Mouse (Mus musculus) heart, adult 2 months (tissue): ENCODE measurements at regions not wholly inside any gene's neighbourhood (a gene's known extent, or its start where the extent isn't known, plus 50 kb on each side); places are given as distances from the start of the nearest gene placed in this dataset.

Source experiments
- CTCF ChIP-seq: fragments of 200-600 bp; IDR thresholded peaks from 2 replicates; pipeline ENCODE4 v1.8.1; 2022; ENCODE audit warnings: antibody characterized with exemption, mild to moderate bottlenecking, moderate library complexity
- EP300 ChIP-seq: fragments of 200-500 bp; IDR thresholded peaks from 2 replicates; pipeline ENCODE4 v1.6.1; 2011; ENCODE audit warnings: low read depth, low read length, control low read depth; ENCODE audit not compliant: insufficient read depth
- POLR2A ChIP-seq: fragments of 200-500 bp; IDR thresholded peaks from 2 replicates; pipeline ENCODE4 v1.6.1; 2011; ENCODE audit warnings: mild to moderate bottlenecking, low read depth, low read length, control low read depth; ENCODE audit not compliant: insufficient read depth

- TF ChIP-seq POLR2A (no peak), CTCF (no peak), EP300 (no peak)
These were observed 59.1 kb upstream of the Ptpn13 start for GRCm38 (mm10) chr5:103365700-103366448.
